Mouse (Mus musculus) cerebellum, postnatal 14 days (tissue): ENCODE data around the gene Pcdh11x.
"Not testable (repeated sequence)": the region's sequence is repeated elsewhere in the genome, so short reads cannot be mapped to it uniquely, and the experiment has no call there.

Source experiments
- DNase-seq, 2 experiments: peaks; one replicate each; pipeline ENCODE4 v3.0.0; 2021; ENCODE audit warnings: mixed read lengths in 2 of 2

Pcdh11x gene

GRCm38 (mm10) chrX:120290011-120290899 lies at the start of gene Pcdh11x:
TSS of gene Pcdh11x (plus strand) at chrX:120290259.
- peak; percentile 59 to 63 for DNase-seq

GRCm38 (mm10) chrX:120260089-120260488 lies 30.0 kb upstream of the Pcdh11x start:
- DNase-seq, result no peak

- DNase-seq, result peak in 1 of 2 experiments; percentile 2
These were observed 4.5 kb upstream of the Pcdh11x start for GRCm38 (mm10) chrX:120285522-120285921.

GRCm38 (mm10) chrX:120287502-120287901 lies 2.6 kb upstream of the Pcdh11x start:
- peak; percentile 13 to 26 for DNase-seq

GRCm38 (mm10) chrX:120290900-120291280 lies 831 bp downstream of the Pcdh11x start:
- peak; percentile 26 to 39 for DNase-seq

GRCm38 (mm10) chrX:120291696-120292095 lies 1.6 kb downstream of the Pcdh11x start:
- DNase-seq, result peak; percentile 15 to 49

GRCm38 (mm10) chrX:120292832-120293750 lies 3.0 kb downstream of the Pcdh11x start:
- DNase-seq, result peak; percentile 66 to 73

- no peak for DNase-seq
These were observed 11.6 kb downstream of the Pcdh11x start for GRCm38 (mm10) chrX:120301469-120302175.

- not testable (repeated sequence) for DNase-seq
These were observed 22.9 kb downstream of the Pcdh11x start, which contains the start of gene H2afb3 for GRCm38 (mm10) chrX:120312995-120313394. TSS of gene H2afb3 (minus strand) at chrX:120313095.

- DNase-seq, result no peak
These were observed 176.2 kb downstream of the Pcdh11x start for GRCm38 (mm10) chrX:120466225-120466624.

GRCm38 (mm10) chrX:120486428-120486827 lies 196.4 kb downstream of the Pcdh11x start:
- no peak for DNase-seq

- DNase-seq, result no peak
These were observed 234.9 kb downstream of the Pcdh11x start for GRCm38 (mm10) chrX:120524986-120525385.

- DNase-seq, result no peak
These were observed 309.2 kb downstream of the Pcdh11x start for GRCm38 (mm10) chrX:120599309-120599708.

- no peak for DNase-seq
These were observed 328.4 kb downstream of the Pcdh11x start for GRCm38 (mm10) chrX:120618460-120618859.

GRCm38 (mm10) chrX:120670236-120670635 lies 380.2 kb downstream of the Pcdh11x start:
- DNase-seq, result peak; percentile 56 to 68

GRCm38 (mm10) chrX:120734144-120734543 lies 444.1 kb downstream of the Pcdh11x start:
- DNase-seq, result no peak

GRCm38 (mm10) chrX:120735792-120736191 lies 445.7 kb downstream of the Pcdh11x start:
- no peak for DNase-seq

- no peak for DNase-seq
These were observed 654.5 kb downstream of the Pcdh11x start for GRCm38 (mm10) chrX:120944556-120944955.
